Mouse (Mus musculus): ENCODE data around the gene Macf1.

Macf1 gene

GRCm38 (mm10) chr4:123684260-123684659 lies at the start of gene Macf1:
TSS of gene Macf1 (minus strand) at chr4:123684360.
- no peak for DNase-seq (ENCODE audit: low spot score)

GRCm38 (mm10) chr4:123733532-123733931 lies 49.4 kb upstream of the Macf1 start:
- no peak for DNase-seq (ENCODE audit: low spot score)

GRCm38 (mm10) chr4:123732921-123733320 lies 48.8 kb upstream of the Macf1 start:
- no peak for DNase-seq (ENCODE audit: low spot score)

- no peak for DNase-seq (ENCODE audit: low spot score)
Observed at GRCm38 (mm10) chr4:123732163-123732910, 48.2 kb upstream of the Macf1 start.

GRCm38 (mm10) chr4:123721761-123722160 lies 37.6 kb upstream of the Macf1 start:
- no peak for DNase-seq (ENCODE audit: low spot score)

- no peak for DNase-seq (ENCODE audit: low spot score)
Observed at GRCm38 (mm10) chr4:123718434-123718780, 34.2 kb upstream of the Macf1 start.

- peak; percentile 93 for DNase-seq (ENCODE audit: low spot score)
Observed at GRCm38 (mm10) chr4:123717574-123718433, 33.6 kb upstream of the Macf1 start, which contains the start of gene Ndufs5. TSS of gene Ndufs5 (minus strand) at chr4:123718202.

- no peak for DNase-seq (ENCODE audit: low spot score)
Observed at GRCm38 (mm10) chr4:123712431-123712830, 28.3 kb upstream of the Macf1 start.

- no peak for DNase-seq (ENCODE audit: low spot score)
Observed at GRCm38 (mm10) chr4:123707340-123707739, 23.2 kb upstream of the Macf1 start.

GRCm38 (mm10) chr4:123705340-123705739 lies 21.2 kb upstream of the Macf1 start:
- no peak for DNase-seq (ENCODE audit: low spot score)

GRCm38 (mm10) chr4:123693384-123693783 lies 9.2 kb upstream of the Macf1 start:
- DNase-seq (ENCODE audit: low spot score), result no peak

- DNase-seq (ENCODE audit: low spot score), result no peak
Observed at GRCm38 (mm10) chr4:123692071-123692470, 7.9 kb upstream of the Macf1 start.

- DNase-seq (ENCODE audit: low spot score), result no peak
Observed at GRCm38 (mm10) chr4:123690311-123690710, 6.2 kb upstream of the Macf1 start.

- peak; percentile 6 for DNase-seq (ENCODE audit: low spot score)
Observed at GRCm38 (mm10) chr4:123687025-123687781, 3.0 kb upstream of the Macf1 start.

- DNase-seq (ENCODE audit: low spot score), result no peak
Observed at GRCm38 (mm10) chr4:123686368-123687024, 2.3 kb upstream of the Macf1 start.

- no peak for DNase-seq (ENCODE audit: low spot score)
Observed at GRCm38 (mm10) chr4:123685506-123686242, 1.5 kb upstream of the Macf1 start.

GRCm38 (mm10) chr4:123685046-123685445 lies 886 bp upstream of the Macf1 start:
- no peak for DNase-seq (ENCODE audit: low spot score)

- no peak for DNase-seq (ENCODE audit: low spot score)
Observed at GRCm38 (mm10) chr4:123682291-123682690, 1.9 kb downstream of the Macf1 start.

GRCm38 (mm10) chr4:123680962-123681361 lies 3.2 kb downstream of the Macf1 start:
- no peak for DNase-seq (ENCODE audit: low spot score)

- no peak for DNase-seq (ENCODE audit: low spot score)
Observed at GRCm38 (mm10) chr4:123677060-123677804, 6.9 kb downstream of the Macf1 start.
